Mouse (Mus musculus): ENCODE measurements around the gene Epb41l2.

GRCm38 (mm10) chr10:25333390-25334079, 26.1 kb upstream of the Epb41l2 start:
- TF ChIP-seq POLR2A (IDR thresholded peaks at IDR 0.05; ENCODE audit: insufficient read depth, low read depth, low read length) (no peak), CTCF (IDR thresholded peaks at IDR 0.05; ENCODE audit: insufficient read depth, low read depth, low read length) (no peak)

Measured in olfactory bulb, adult 2 months (tissue).